7 mouse cellular contexts compared by ENCODE assay signal in genomic region chr2:60962671-60963421, GRCm38 (mm10). TPM values are rescaled to one million over a fixed set of nuclear protein-coding genes. Genes with fewer than 3 reads are reported as not detected.
DNase-seq lines count a peak whose midpoint lies in the region; ATAC-seq lines count a peak whose summit lies in the region.

TSS of gene Rbms1 (minus strand) at chr2:60963192.

- DNase-seq in adrenal gland, postnatal 14 days, result peak; percentile 79
- DNase-seq in heart, adult 18-20 months, result peak; percentile 86 to 87
- DNase-seq in kidney, adult 18-20 months, result peak; percentile 86
- DNase-seq in left cerebral cortex, postnatal 4 days, result peak; percentile 79
- DNase-seq in midbrain, embryonic 10.5 days (ENCODE audit: low spot score), result peak; percentile 79
- peak; percentile 76 for DNase-seq in skeletal muscle tissue, adult 2 months (ENCODE audit: low read depth, low spot score)

- H3K27me3 ChIP-seq in embryonic facial prominence, embryonic 12.5 days, result no peaks in the 10 kb centered on the region
- H3K27me3 ChIP-seq in midbrain, embryonic 10.5 days (ENCODE audit: low read depth, poor library complexity, severe bottlenecking), result peaks cover 39% of the 10 kb centered on the region

- H3K36me3 ChIP-seq in embryonic facial prominence, embryonic 12.5 days, result no peaks in the 10 kb centered on the region
- no peaks in the 10 kb centered on the region for H3K36me3 ChIP-seq in midbrain, embryonic 10.5 days

- H3K4me2 ChIP-seq in embryonic facial prominence, embryonic 12.5 days (replicated peaks), result peak within 1 kb of the TSS; percentile 64

- H3K27ac ChIP-seq in embryonic facial prominence, embryonic 12.5 days, result peak within 1 kb of the TSS; percentile 98
- peak within 1 kb of the TSS; percentile 91 for H3K27ac ChIP-seq in midbrain, embryonic 10.5 days (replicated peaks)

- H3K9ac ChIP-seq in embryonic facial prominence, embryonic 12.5 days, result peak within 1 kb of the TSS; percentile 90

- WGBS in embryonic facial prominence, embryonic 12.5 days, result under 1% methylated on average over 46 of the region's 51 CpGs
- under 1% methylated on average over 51 of the region's 51 CpGs for WGBS in midbrain, embryonic 10.5 days

- intact Hi-C loops in left cerebral cortex, postnatal 4 days (cut with DNase I), result loop anchor here (10.0 kb wide), 1 partner anchor 442 kb away; no protein-coding TSS in a partner anchor

- ATAC-seq in embryonic facial prominence, embryonic 12.5 days (ENCODE audit: insufficient number of reproducible peaks, insufficient read depth, low FRiP score, low TSS enrichment), result peak; percentile 79

- peak within 1 kb of the TSS; percentile 81 for H3K4me3 ChIP-seq in embryonic facial prominence, embryonic 12.5 days
- peak within 1 kb of the TSS; percentile 81 for H3K4me3 ChIP-seq in midbrain, embryonic 10.5 days

- peaks cover 24% of the 10 kb centered on the region for H3K4me1 ChIP-seq in embryonic facial prominence, embryonic 12.5 days
- H3K4me1 ChIP-seq in midbrain, embryonic 10.5 days, result peaks cover 27% of the 10 kb centered on the region

- H3K9me3 ChIP-seq in embryonic facial prominence, embryonic 12.5 days, result no peaks in the 10 kb centered on the region
- no peaks in the 10 kb centered on the region for H3K9me3 ChIP-seq in midbrain, embryonic 10.5 days (replicated peaks)

RNA-seq across cellular contexts. Expression of gene Rbms1, which starts in this region (rescaled TPM):
- 72.7 and 89.6 TPM in 2 replicates for total RNA-seq in adrenal gland, postnatal 14 days (2021)
- polyA plus RNA-seq in embryonic facial prominence, embryonic 12.5 days (2016; fragmentation: Nextera tagmentation; extraction: Ambion mirVana), result 117 and 121 TPM in 2 replicates
- 10 to 100 TPM; 36.3 to 42.7 TPM for total RNA-seq in heart, adult 18-20 months (2021)
- 10 to 100 TPM; 36.7 to 51.8 TPM for total RNA-seq in left cerebral cortex, postnatal 4 days (2021)
- 49.3 and 53.2 TPM in 2 replicates for polyA plus RNA-seq in midbrain, embryonic 10.5 days (2016; fragmentation: Nextera tagmentation; extraction: Ambion mirVana)

Comparison
In these comparisons a context has a peak if more than half of its experiments do, and no peak if none do; other contexts are left out.
1. Peak in every context shown above with its lines: DNase-seq, ATAC-seq, H3K4me3 ChIP-seq and H3K27ac ChIP-seq.